Mouse (Mus musculus) neural tube, embryonic 15.5 days (tissue): ENCODE data around the gene Zcchc3. TPM values are rescaled to one million over a fixed set of nuclear protein-coding genes. Genes with fewer than 3 reads are reported as not detected.

Experiments
- ATAC-seq: fragments of 200-750 bp; cut with Nextera tagmentation; 2 replicates; pipeline ENCODE4 v1.8.0; 2017; ENCODE audit warnings: mild to moderate bottlenecking, moderate TSS enrichment, moderate library complexity; ENCODE audit not compliant: low FRiP score
- H3K27ac ChIP-seq: fragments of 300-500 bp; sonication (generic); replicated peaks from 2 replicates; pipeline ENCODE4 v1.5.1; 2015; ENCODE audit warnings: mild to moderate bottlenecking, inconsistent platforms
- H3K27me3 ChIP-seq: fragments of 300-500 bp; sonication (generic); replicated peaks from 2 replicates; pipeline ENCODE4 v1.6.1; 2015; ENCODE audit warnings: inconsistent platforms
- H3K36me3 ChIP-seq: fragments of 300-500 bp; sonication (generic); 2 replicates; pipeline ENCODE4 v1.6.1; 2015; ENCODE audit warnings: inconsistent platforms
- H3K4me1 ChIP-seq: fragments of 300-500 bp; sonication (generic); 2 replicates; pipeline ENCODE4 v1.6.1; 2015; ENCODE audit warnings: inconsistent platforms
- H3K4me2 ChIP-seq: fragments of 300-500 bp; sonication (generic); 2 replicates; pipeline ENCODE4 v1.6.1; 2015; ENCODE audit warnings: inconsistent platforms, mild to moderate bottlenecking, moderate library complexity
- H3K4me3 ChIP-seq: fragments of 300-500 bp; sonication (generic); replicated peaks from 2 replicates; pipeline ENCODE4 v1.5.1; 2015; ENCODE audit warnings: mild to moderate bottlenecking, inconsistent platforms
- H3K9ac ChIP-seq: fragments of 300-500 bp; sonication (generic); replicated peaks from 2 replicates; pipeline ENCODE4 v1.6.1; 2015; ENCODE audit warnings: mild to moderate bottlenecking, inconsistent platforms
- H3K9me3 ChIP-seq: fragments of 300-500 bp; sonication (generic); replicated peaks from 2 replicates; pipeline ENCODE4 v1.6.1; 2016; ENCODE audit warnings: inconsistent platforms
- WGBS: fragments of 180-500 bp; shearing (Covaris S2); methylation state at CpG from one replicate; pipeline ENCODE4 v1.1.7; 2015; ENCODE audit warnings: mixed read lengths; 5-methylcytosine and 5-hydroxymethylcytosine counted together
- polyA plus RNA-seq: library from polyadenylated mRNA; unstranded; fragments of >200 nt; fragmentation: Nextera tagmentation; extraction: Ambion mirVana; gene quantifications from 2 replicates; pipeline ENCODE4 v1.2.1, GENCODE M21; 2015

Gene Zcchc3
- polyA plus RNA-seq, 1 experiment from 2014 or later, result 17.5 TPM

GRCm38 (mm10) chr2:152376345-152376741, 38.5 kb downstream of the Zcchc3 start, which contains the start of gene Nrsn2:
Gene Nrsn2 (minus strand): TSS chr2:152376638.
- H3K4me3 ChIP-seq, result peak within 1 kb of the TSS; percentile 43
- H3K27ac ChIP-seq, result peak within 1 kb of the TSS; percentile 86
- no peaks in the 10 kb centered on the region for H3K9me3 ChIP-seq
- no peaks in the 10 kb centered on the region for H3K27me3 ChIP-seq
- H3K4me1 ChIP-seq, result peaks cover 26% of the 10 kb centered on the region
- peak within 1 kb of the TSS; percentile 53 for H3K9ac ChIP-seq
- WGBS, result under 1% methylated on average over 16 of the region's 16 CpGs
- peak within 1 kb of the TSS; percentile 63 for H3K4me2 ChIP-seq
- ATAC-seq, result peak; percentile 90
- no peaks in the 10 kb centered on the region for H3K36me3 ChIP-seq

GRCm38 (mm10) chr2:152375652-152376344, 39.0 kb downstream of the Zcchc3 start:
- Histone ChIP-seq H3K9ac (peak overlapping the region; percentile 53), H3K27ac (peak overlapping the region; percentile 86), H3K9me3 (no peaks in the 10 kb centered on the region), H3K4me1 (peaks cover 26% of the 10 kb centered on the region), H3K27me3 (no peaks in the 10 kb centered on the region), H3K4me2 (peak overlapping the region; percentile 63), H3K4me3 (peak overlapping the region; percentile 43), H3K36me3 (no peaks in the 10 kb centered on the region)
- 2% methylated on average over 21 of the region's 21 CpGs for WGBS
- peak; percentile 91 for ATAC-seq

GRCm38 (mm10) chr2:152373547-152373946, 41.3 kb downstream of the Zcchc3 start:
- Histone ChIP-seq H3K27ac (no peak overlapping the region), H3K4me1 (peaks cover 29% of the 10 kb centered on the region), H3K4me2 (no peak overlapping the region), H3K4me3 (no peak overlapping the region), H3K27me3 (no peaks in the 10 kb centered on the region), H3K9ac (no peak overlapping the region), H3K36me3 (no peaks in the 10 kb centered on the region), H3K9me3 (no peaks in the 10 kb centered on the region)
- ATAC-seq, result no peak
- 85% methylated on average over 9 of the region's 9 CpGs for WGBS

GRCm38 (mm10) chr2:152372661-152373060, 42.2 kb downstream of the Zcchc3 start:
- Histone ChIP-seq H3K4me3 (no peak overlapping the region), H3K36me3 (no peaks in the 10 kb centered on the region), H3K27ac (no peak overlapping the region), H3K4me1 (peaks cover 29% of the 10 kb centered on the region), H3K27me3 (no peaks in the 10 kb centered on the region), H3K9ac (no peak overlapping the region), H3K9me3 (no peaks in the 10 kb centered on the region), H3K4me2 (no peak overlapping the region)
- 79% methylated on average over 4 of the region's 4 CpGs for WGBS
- no peak for ATAC-seq

- WGBS, result 77% methylated on average over 7 of the region's 7 CpGs
- no peak for ATAC-seq
These were observed 42.7 kb downstream of the Zcchc3 start for GRCm38 (mm10) chr2:152372104-152372503.

GRCm38 (mm10) chr2:152368532-152369140, 46.2 kb downstream of the Zcchc3 start:
- Histone ChIP-seq H3K27ac (no peak overlapping the region), H3K9me3 (no peaks in the 10 kb centered on the region), H3K4me3 (no peak overlapping the region), H3K4me1 (peaks cover 7% of the 10 kb centered on the region), H3K4me2 (0 out of 2 replicates have a peak overlapping the region, but pooled peaks have one; percentile 7), H3K9ac (no peak overlapping the region), H3K27me3 (no peaks in the 10 kb centered on the region), H3K36me3 (no peaks in the 10 kb centered on the region)
- ATAC-seq, result peak; percentile 49; the same call in 1 of the 2 replicates
- WGBS, result 36% methylated on average over 14 of the region's 14 CpGs

More at GRCm38 (mm10) chr2:152372104-152372503, 42.7 kb downstream of the Zcchc3 start:
- Histone ChIP-seq H3K4me3 (no peak overlapping the region), H3K4me2 (no peak overlapping the region), H3K4me1 (peaks cover 29% of the 10 kb centered on the region), H3K27ac (no peak overlapping the region), H3K27me3 (no peaks in the 10 kb centered on the region), H3K9ac (no peak overlapping the region), H3K36me3 (no peaks in the 10 kb centered on the region), H3K9me3 (no peaks in the 10 kb centered on the region)

GRCm38 (mm10) chr2:152367917-152368316, 46.9 kb downstream of the Zcchc3 start:
- Histone ChIP-seq H3K27me3 (no peaks in the 10 kb centered on the region), H3K36me3 (no peaks in the 10 kb centered on the region)
- WGBS, result 81% methylated on average over 5 of the region's 5 CpGs

GRCm38 (mm10) chr2:152363245-152364147, 51.3 kb downstream of the Zcchc3 start:
- ATAC-seq, result peak; percentile 69
- H3K4me3 ChIP-seq, result peak overlapping the region; percentile 19; the same call in 1 of the 2 replicates

More at GRCm38 (mm10) chr2:152367917-152368316, 46.9 kb downstream of the Zcchc3 start:
- Histone ChIP-seq H3K4me3 (no peak overlapping the region), H3K27ac (no peak overlapping the region), H3K4me1 (peaks cover 8% of the 10 kb centered on the region), H3K4me2 (no peak overlapping the region), H3K9me3 (no peaks in the 10 kb centered on the region), H3K9ac (no peak overlapping the region)
- no peak for ATAC-seq

More at GRCm38 (mm10) chr2:152363245-152364147, 51.3 kb downstream of the Zcchc3 start:
- Histone ChIP-seq H3K9me3 (no peaks in the 10 kb centered on the region), H3K36me3 (no peaks in the 10 kb centered on the region), H3K4me1 (peaks cover 5% of the 10 kb centered on the region), H3K27me3 (no peaks in the 10 kb centered on the region), H3K9ac (no peak overlapping the region; the same call in 1 of the 2 replicates), H3K4me2 (peak overlapping the region; percentile 51), H3K27ac (peak overlapping the region; percentile 61)
- WGBS, result 12% methylated on average over 17 of the region's 17 CpGs

Other genes with a start within 250 kb of the Zcchc3 start
- gene Csnk2a1, start 188.2 kb downstream of the Zcchc3 start, polyA plus RNA-seq, result 99.6 and 106 TPM in 2 replicates
- gene Tbc1d20, start 121.2 kb downstream of the Zcchc3 start, polyA plus RNA-seq, result 30.1 and 34.0 TPM in 2 replicates
- 99.8 and 109 TPM in 2 replicates for gene Rbck1, start 82.4 kb downstream of the Zcchc3 start, polyA plus RNA-seq
- gene Trib3, start 71.0 kb downstream of the Zcchc3 start, polyA plus RNA-seq, result 1.8 and 1.9 TPM in 2 replicates
- gene Nrsn2, start 38.4 kb downstream of the Zcchc3 start, polyA plus RNA-seq, result 50.9 and 60.3 TPM in 2 replicates
- 10.1 and 12.1 TPM in 2 replicates for gene Sox12, start 17.0 kb downstream of the Zcchc3 start, polyA plus RNA-seq
- 1.2 and 1.5 TPM in 2 replicates for gene 6820408C15Rik, start 560 bp upstream of the Zcchc3 start, polyA plus RNA-seq
- not detected in 2 replicates for gene Defb23, start 49.6 kb upstream of the Zcchc3 start, polyA plus RNA-seq
- gene Defb20, start 62.0 kb upstream of the Zcchc3 start, polyA plus RNA-seq, result not detected in 2 replicates
- not detected in 2 replicates for gene Defb22, start 75.1 kb upstream of the Zcchc3 start, polyA plus RNA-seq
- gene Defb26, start 96.7 kb upstream of the Zcchc3 start, polyA plus RNA-seq, result not detected in 2 replicates
- not detected in 2 replicates for gene Defb28, start 103.2 kb upstream of the Zcchc3 start, polyA plus RNA-seq
- gene Defb29, start 125.1 kb upstream of the Zcchc3 start, polyA plus RNA-seq, result not detected in 2 replicates
- not detected in 2 replicates for gene Gm17416, start 154.3 kb upstream of the Zcchc3 start, polyA plus RNA-seq
- not detected in 2 replicates for gene Defb21, start 157.7 kb upstream of the Zcchc3 start, polyA plus RNA-seq
- gene Defb19, start 165.3 kb upstream of the Zcchc3 start, polyA plus RNA-seq, result not detected in 2 replicates
- gene Defb45, start 184.4 kb upstream of the Zcchc3 start, polyA plus RNA-seq, result not detected in 2 replicates
- not detected in 2 replicates for gene Defb36, start 189.3 kb upstream of the Zcchc3 start, polyA plus RNA-seq
- gene Defb25, start 208.0 kb upstream of the Zcchc3 start, polyA plus RNA-seq, result not detected in 2 replicates
- 0.50 and 3.6 TPM in 2 replicates for gene Rem1, start 211.9 kb upstream of the Zcchc3 start, polyA plus RNA-seq